Mouse (Mus musculus) brain, embryonic 14.5 days (tissue): ENCODE measurements around the gene Aasdh.

ENCODE experiments used
- CTCF ChIP-seq: fragments of 200-500 bp; IDR thresholded peaks from 2 replicates; pipeline ENCODE4 v1.5.1; 2012; ENCODE audit warnings: inconsistent platforms, mild to moderate bottlenecking, moderate library complexity, borderline replicate concordance; ENCODE audit not compliant: insufficient read depth, insufficient read length; ENCODE audit errors: extremely low read depth
- POLR2A ChIP-seq: fragments of 200-500 bp; IDR thresholded peaks from 2 replicates; pipeline ENCODE4 v1.6.1; 2012; ENCODE audit warnings: mild to moderate bottlenecking, inconsistent platforms, borderline replicate concordance; ENCODE audit not compliant: poor library complexity, insufficient read depth, insufficient read length, severe bottlenecking; ENCODE audit errors: extremely low read depth

- no peak for TF ChIP-seq CTCF
- TF ChIP-seq POLR2A = no peak
Measured at GRCm38 (mm10) chr5:76844618-76845186, 60.6 kb downstream of the Aasdh start.
